Mouse (Mus musculus) kidney, adult 8-10 months (tissue): ENCODE measurements around the gene Josd1.
A peak's percentile ranks its signal among the peaks of the same experiment; 100 is the strongest.
"Not testable (repeated sequence)": the region's sequence is repeated elsewhere in the genome, so short reads cannot be mapped to it uniquely, and the experiment has no call there.

Experiments used
- DNase-seq, 2 experiments: peaks; one replicate each; pipeline ENCODE4 v3.0.0; 2022

Josd1 gene

DNA sequence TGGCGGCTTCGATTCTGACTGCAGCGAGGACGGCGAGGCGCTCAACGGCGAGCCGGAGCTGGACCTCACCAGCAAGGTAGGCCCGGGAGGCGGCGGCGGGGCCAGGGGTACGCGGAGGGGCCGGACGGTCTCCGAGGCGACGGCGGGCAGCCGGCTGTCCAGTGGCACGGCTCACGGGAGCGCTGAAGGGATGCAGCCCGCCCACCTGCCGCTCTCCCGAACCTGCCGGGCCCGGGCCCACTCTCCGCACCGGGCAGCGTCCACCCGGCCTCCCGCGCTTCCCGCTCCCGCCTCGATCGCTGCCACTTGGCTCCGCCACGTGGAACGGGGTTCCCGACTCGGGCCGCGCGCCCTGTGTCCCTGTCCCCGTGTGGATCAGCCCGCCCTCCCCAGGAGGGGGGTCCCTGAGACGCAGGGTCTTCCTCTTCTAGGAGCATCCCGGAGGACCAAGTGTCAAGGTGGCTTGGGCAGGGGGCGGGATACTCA lies 3.3 kb upstream of the Josd1 start:
- peak in 1 of 2 experiments; percentile 54 for DNase-seq

DNA sequence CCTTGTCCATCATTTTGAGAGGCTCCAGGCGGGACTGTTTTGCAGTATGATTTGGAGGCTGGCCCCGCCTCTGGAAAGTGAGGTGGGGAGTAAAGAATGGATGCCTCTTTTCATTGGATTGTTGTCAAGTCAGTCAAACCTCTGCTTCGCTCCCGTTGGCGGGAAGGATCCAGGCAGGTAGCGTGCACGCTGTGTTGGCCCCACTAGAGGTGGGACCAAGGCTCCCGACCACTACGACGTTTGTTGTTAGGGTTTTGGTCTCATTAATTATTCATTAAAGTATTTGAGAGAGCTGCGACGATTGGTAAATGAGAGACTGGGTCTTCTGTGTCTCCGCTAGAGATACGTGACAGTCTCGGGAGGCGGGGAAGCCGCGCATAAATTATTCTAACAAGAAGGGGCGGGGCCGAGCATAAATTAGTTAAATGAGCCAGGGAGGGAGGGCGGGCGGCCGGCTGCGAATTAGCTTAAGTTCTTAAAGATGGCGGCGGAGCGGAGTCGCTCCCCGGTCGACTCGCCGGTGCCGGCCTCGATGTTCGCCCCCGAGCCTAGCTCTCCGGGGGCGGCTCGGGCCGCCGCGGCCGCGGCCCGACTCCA lies 2.8 kb upstream of the Josd1 start, which contains the start of gene Gtpbp1:
TSS of gene Gtpbp1 (plus strand) at position 420 of the 597 bp plus-strand sequence.
- DNase-seq, result peak; percentile 99 to 100

- DNase-seq, result no peak
Measured at GRCm38 (mm10) chr15:79689662-79690425, 2.1 kb upstream of the Josd1 start.

- no peak for DNase-seq
Measured at GRCm38 (mm10) chr15:79688268-79688956, 693 bp upstream of the Josd1 start.

- DNase-seq, result no peak
Measured at GRCm38 (mm10) chr15:79687175-79687574, 544 bp downstream of the Josd1 start.

DNA sequence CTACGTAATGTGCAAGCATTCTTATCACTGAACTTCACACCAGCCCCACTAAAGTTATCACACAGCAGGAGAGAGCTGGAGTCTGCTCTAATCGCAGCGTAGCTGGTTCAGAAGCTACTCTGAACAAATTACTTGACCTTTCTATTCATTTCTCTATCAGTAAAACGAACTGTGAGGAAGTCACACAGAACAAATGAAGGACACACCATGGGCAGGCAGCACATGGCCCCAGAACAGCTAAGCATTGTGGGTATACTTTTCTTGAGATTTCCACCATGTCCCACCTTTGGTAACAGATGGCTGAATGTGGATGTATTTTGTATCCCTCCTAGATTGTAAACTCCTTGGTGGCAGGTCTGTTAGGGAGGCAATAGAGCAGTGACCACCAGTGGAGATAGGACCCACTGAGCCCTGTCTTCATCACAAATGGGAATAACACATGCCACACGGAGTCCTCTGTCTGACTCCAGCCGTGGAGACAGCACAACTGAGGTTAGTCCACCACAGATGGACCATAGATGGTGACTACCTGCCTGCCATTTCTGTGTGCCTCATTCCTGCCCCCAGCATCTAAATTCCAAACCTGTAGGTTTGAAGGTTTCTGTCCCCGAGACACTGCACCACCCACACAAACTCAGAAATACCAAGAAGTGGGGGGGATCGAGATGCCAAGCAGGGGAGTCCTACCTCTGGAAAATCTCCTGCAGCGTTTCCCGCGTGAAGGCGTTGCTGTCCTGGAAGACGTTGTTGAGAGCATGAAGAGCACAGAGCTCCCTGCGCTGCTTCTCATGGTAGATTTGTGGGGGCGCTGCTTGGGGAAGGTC lies 1.5 kb downstream of the Josd1 start:
- DNase-seq, result no peak

DNA sequence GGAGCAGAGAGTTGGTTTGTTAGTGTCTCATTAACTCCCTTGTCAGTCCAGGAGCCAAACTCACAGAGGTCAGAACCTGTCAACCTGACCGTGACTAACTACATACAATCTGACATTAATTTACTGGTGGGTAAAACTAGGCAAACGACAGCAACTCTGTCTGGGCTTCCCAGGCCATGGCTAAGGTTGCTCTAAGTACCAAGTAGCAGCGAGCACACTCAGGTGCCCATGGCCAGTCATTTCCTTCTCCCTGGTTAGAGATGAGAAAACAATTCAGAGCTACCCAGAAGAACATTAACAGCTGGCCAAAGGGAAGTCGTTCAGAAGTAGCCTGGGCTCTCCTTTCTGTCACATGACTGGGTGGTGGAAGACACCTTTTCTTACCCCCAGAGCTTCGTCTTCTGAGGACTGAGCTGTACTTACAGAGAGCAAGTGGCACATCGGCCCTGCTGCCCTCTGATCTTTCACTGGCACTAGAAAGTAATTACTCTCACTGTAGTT lies 2.5 kb downstream of the Josd1 start:
- peak; percentile 54 to 72 for DNase-seq

GRCm38 (mm10) chr15:79684616-79685015 lies 3.1 kb downstream of the Josd1 start:
- DNase-seq, result no peak

GRCm38 (mm10) chr15:79683707-79684465 lies 3.8 kb downstream of the Josd1 start:
- no peak for DNase-seq

DNA sequence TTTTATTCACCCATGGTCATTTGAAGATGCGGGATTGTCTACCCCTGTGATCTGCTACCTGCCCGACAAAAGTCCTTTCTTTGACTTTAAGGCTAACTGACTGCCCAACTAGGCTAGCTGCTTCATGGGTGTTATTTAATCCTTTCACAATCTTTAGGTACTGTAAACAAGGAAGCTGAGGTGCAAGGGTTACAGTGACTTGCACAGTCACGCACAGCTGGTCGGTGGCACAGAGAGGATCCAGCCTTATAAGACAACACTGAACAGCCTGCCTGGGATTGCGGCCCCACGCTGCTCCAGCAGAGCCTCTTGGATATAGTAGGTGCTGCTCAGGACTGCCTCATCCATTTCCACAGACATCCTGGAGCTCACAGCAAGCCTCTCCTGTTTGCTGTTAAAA lies 4.6 kb downstream of the Josd1 start:
- peak in 1 of 2 experiments; percentile 52 for DNase-seq

- peak; percentile 53 to 59 for DNase-seq
Measured at GRCm38 (mm10) chr15:79681973-79682372, 5.7 kb downstream of the Josd1 start.

GRCm38 (mm10) chr15:79677936-79678335 lies 9.8 kb downstream of the Josd1 start:
- no peak for DNase-seq

DNA sequence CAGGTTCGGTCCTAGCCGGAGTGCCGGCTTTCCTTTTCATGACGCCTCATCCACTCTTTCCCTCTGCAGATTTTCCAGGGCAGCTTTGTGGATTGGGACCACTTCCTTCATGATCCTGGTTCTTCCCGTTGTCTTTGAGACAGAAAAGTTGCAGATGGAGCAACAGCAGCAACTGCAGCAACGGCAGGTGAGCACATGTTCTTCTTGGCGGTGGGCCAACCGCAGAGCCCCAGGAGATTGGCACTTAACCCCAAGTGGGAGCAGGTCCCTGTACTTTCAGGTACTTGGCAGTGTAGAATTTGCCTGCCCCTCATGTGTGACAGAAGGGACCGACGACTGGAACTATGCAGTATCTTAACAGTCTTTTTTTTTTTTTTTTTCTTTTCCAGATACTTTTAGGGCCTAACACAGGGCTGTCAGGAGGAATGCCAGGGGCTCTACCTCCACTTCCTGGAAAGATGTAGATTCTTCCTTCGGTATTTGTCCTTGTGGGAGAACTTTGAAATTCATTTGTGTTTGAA lies 15.8 kb downstream of the Josd1 start:
- not testable (repeated sequence) for DNase-seq

- DNase-seq, result no peak
Measured at GRCm38 (mm10) chr15:79670972-79671299, 16.8 kb downstream of the Josd1 start.

DNA sequence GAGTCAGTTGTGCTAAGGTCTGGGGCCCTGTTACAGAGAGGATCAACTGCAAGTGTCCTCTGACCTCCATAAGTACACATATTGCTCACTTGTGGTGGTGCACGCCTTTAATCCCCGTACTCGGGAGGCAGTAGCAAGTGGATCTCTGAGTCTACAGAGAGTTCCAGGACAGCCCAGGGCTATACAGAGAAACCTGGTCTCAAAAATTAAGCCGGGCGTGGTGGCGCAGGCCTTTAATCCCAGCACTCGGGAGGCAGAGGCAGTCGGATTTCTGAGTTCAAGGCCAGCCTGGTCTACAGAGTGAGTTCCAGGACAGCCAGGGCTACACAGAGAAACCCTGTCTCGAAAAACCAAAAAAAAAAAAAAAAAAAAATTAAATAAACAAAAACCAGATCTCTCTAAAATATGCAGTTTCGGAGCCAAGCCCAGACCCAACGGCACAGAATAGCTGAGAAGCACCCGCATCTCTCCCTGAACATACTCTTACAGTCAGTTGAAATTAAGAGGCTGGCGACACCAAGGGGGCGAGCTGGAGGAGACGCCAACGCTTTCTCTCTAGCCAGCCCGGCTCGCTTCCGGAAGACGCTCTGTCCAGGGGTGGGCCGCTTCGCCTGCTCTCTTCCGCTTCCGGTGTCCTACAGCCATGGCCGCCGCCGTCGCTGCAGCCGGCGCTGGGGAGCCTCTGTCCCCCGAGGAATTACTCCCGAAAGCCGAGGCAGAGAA lies 17.3 kb downstream of the Josd1 start, which contains the start of gene Tomm22:
TSS of gene Tomm22 (plus strand) at position 613 of the 723 bp plus-strand sequence.
- peak; percentile 90 to 91 for DNase-seq

GRCm38 (mm10) chr15:79669195-79669594 lies 18.5 kb downstream of the Josd1 start:
- no peak for DNase-seq

DNA sequence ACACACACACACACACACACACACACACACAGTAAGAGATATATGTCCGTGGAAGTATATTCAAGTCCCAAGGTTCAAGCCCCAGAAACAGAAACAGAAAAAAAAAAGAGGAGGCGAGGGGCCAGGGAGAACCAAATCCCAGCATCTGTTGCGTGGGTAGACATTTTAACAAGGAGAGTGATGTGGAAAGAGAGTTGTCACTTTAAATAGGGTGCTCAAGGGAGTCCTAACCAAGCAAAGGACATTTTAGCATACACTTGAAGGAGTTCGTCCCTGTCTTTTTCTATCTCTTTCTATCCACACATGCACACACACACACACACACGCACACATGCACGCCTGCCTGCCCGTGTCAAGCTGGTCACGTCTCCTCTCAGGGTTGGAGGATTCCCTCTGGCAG lies 23.1 kb downstream of the Josd1 start:
- DNase-seq, result no peak

DNA sequence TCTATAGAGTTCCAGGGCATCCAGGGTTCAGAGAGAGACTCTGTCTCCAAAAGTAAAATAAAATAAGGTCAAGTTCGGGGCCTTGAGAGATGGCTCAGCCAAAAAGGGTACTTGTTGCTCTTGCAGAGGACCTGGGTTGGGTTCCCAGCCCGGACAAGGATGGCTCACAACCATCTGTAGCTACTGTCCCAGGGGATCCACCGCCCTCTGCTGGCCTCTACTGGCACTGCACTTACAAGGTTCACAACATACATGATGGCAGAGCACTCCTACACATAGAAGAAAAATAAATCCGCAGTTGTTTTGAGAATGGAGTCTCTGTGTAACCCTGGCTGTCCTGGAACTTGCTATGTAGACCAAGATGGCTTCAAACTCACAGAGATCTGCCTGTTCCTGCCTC lies 25.9 kb downstream of the Josd1 start:
- DNase-seq, result peak in 1 of 2 experiments; percentile 51

- DNase-seq, result peak; percentile 90 to 95
Measured at GRCm38 (mm10) chr15:79658531-79659375, 29.0 kb downstream of the Josd1 start, which contains the start of the genes Fam227a and Cby1. Fam227a (minus strand) TSS chr15:79658956. Cby1 (plus strand) TSS chr15:79659199.
